Mouse (Mus musculus): ENCODE measurements at regions not wholly inside any gene's neighbourhood (a gene's known extent, or its start where the extent isn't known, plus 50 kb on each side); places are given as distances from the start of the nearest gene placed in this dataset.

- no peak overlapping the region for H3K4me3 ChIP-seq (ENCODE audit: low read depth, low read length)
- ATAC-seq (replicated peaks; ENCODE audit: insufficient number of reproducible peaks, low FRiP score, low TSS enrichment) = no peak
- no peaks in the 10 kb centered on the region for H3K9me3 ChIP-seq (replicated peaks; ENCODE audit: control insufficient read depth, low read length)
- WGBS (ENCODE audit: insufficient replicate concordance) = 4% methylated on average over 1 of the region's 1 CpGs
- no peaks in the 10 kb centered on the region for H3K27me3 ChIP-seq (ENCODE audit: control insufficient read depth, insufficient read depth, low read length)
- H3K27ac ChIP-seq (ENCODE audit: low read depth, low read length) = no peak overlapping the region
- H3K9ac ChIP-seq (ENCODE audit: low read depth, low read length) = no peak overlapping the region
- no peaks in the 10 kb centered on the region for H3K36me3 ChIP-seq (ENCODE audit: control insufficient read depth, insufficient read depth, low read length)
- H3K4me1 ChIP-seq (ENCODE audit: control insufficient read depth, insufficient read depth, low read length) = no peaks in the 10 kb centered on the region
- H3K4me2 ChIP-seq = no peak overlapping the region
These were observed 1344.4 kb downstream of the Mat2b start for GRCm38 (mm10) chr11:39350616-39351015.

Measured in heart, embryonic 11.5 days (tissue).